22 mouse cellular contexts compared by ENCODE assay signal in genomic region chr4:136459210-136459609, GRCm38 (mm10). TPM values are rescaled to one million over a fixed set of nuclear protein-coding genes. Genes with fewer than 3 reads are reported as not detected.
"Had no signal": no experiment of that assay in that cellular context is flagged by ENCODE, and none has a peak within 500 bp of the region (broad histone marks: within the 10 kb centered on the region; RNA-seq: fewer than 3 reads in every experiment).

No protein-coding gene starts in this region.

- H3K4me3 ChIP-seq: layer of hippocampus, adult 2 months; limb, embryonic 12.5 days; limb, embryonic 15.5 days; liver, embryonic 13.5 days; midbrain, embryonic 12.5 days; midbrain, embryonic 15.5 days; neural tube, embryonic 12.5 days; neural tube, embryonic 15.5 days had no signal

- H3K9ac ChIP-seq: limb, embryonic 12.5 days; limb, embryonic 15.5 days; liver, embryonic 13.5 days; midbrain, embryonic 12.5 days; midbrain, embryonic 15.5 days; neural tube, embryonic 12.5 days; neural tube, embryonic 15.5 days had no signal

- H3K36me3 ChIP-seq: limb, embryonic 12.5 days; limb, embryonic 15.5 days; liver, embryonic 13.5 days; midbrain, embryonic 12.5 days; midbrain, embryonic 15.5 days; neural tube, embryonic 12.5 days; neural tube, embryonic 15.5 days had no signal

- H3K4me2 ChIP-seq: limb, embryonic 12.5 days; limb, embryonic 15.5 days; liver, embryonic 13.5 days; midbrain, embryonic 12.5 days; midbrain, embryonic 15.5 days; neural tube, embryonic 12.5 days; neural tube, embryonic 15.5 days had no signal

- H3K9me3 ChIP-seq: limb, embryonic 12.5 days; limb, embryonic 15.5 days; liver, embryonic 13.5 days; midbrain, embryonic 12.5 days; midbrain, embryonic 15.5 days; neural tube, embryonic 12.5 days; neural tube, embryonic 15.5 days had no signal

- ATAC-seq: midbrain, embryonic 15.5 days had no signal

- DNase-seq: kidney, adult 18-20 months; left cerebral cortex, postnatal 4 days; liver, embryonic 13.5 days; lung, adult 2 months; lung, postnatal 14 days; right cerebral cortex, adult 18-20 months; right cerebral cortex, postnatal 14 days; right cerebral cortex, postnatal 4 days; thymus, adult 2 months; thymus, postnatal 14 days had no signal

- H3K27ac ChIP-seq: kidney, postnatal 0 days; layer of hippocampus, adult 2 months; limb, embryonic 12.5 days; limb, embryonic 15.5 days; liver, embryonic 13.5 days; macrophage; midbrain, embryonic 12.5 days; midbrain, embryonic 15.5 days; neural tube, embryonic 12.5 days; neural tube, embryonic 15.5 days; stomach, postnatal 0 days had no signal

RNA-seq across cellular contexts. Expression of gene 6030445D17Rik, which starts 2.8 kb away (rescaled TPM):
- polyA plus RNA-seq: liver, embryonic 13.5 days; macrophage had no signal

RNA-seq across cellular contexts. Expression of gene Htr1d, which starts 35.9 kb away (rescaled TPM):
- total RNA-seq: megakaryocyte, adult 5-6 weeks had no signal
- polyA plus RNA-seq: liver, embryonic 13.5 days; liver, embryonic 16.5 days; lung, adult 2 months; macrophage had no signal
